8 mouse cellular contexts compared by ENCODE assay signal in the genomic region with DNA sequence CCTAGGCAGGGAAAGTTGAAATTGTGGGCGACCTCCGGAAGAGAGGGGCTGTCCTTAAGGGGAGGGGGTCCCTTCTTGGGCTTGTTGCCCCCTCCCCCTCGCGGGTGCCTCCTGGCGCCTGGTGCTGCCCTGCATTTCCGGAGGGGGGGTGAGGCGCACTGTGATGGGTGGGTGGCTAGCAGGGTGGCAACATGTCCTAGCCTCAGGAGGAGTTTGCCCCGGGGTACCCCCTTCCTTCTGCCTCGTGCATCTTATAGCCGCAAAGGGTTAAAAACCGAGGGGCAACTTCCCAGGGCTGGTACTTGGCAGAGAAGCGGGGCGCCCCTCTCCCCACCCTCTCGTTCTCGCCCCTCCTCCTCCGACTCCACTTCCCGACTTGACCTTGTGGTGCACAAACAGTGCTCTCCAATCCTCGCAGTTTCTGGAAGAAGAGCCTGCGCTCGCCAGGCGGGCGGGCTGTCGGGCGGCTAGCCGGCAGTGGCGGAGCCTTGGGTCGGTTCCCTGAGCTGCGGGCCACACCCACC. TPM values are rescaled to one million over a fixed set of nuclear protein-coding genes. Genes with fewer than 3 reads are reported as not detected.
DNase-seq lines count a peak whose midpoint lies in the region; ATAC-seq and TF ChIP-seq lines count a peak whose summit lies in the region.

No protein-coding gene starts in this region.

- peak overlapping the region; percentile 67 for H3K9ac ChIP-seq in heart, embryonic 15.5 days
- H3K9ac ChIP-seq in liver, embryonic 12.5 days, result peak overlapping the region; percentile 76
- H3K9ac ChIP-seq in stomach, embryonic 15.5 days, result peak overlapping the region; percentile 67

- peaks cover 24% of the 10 kb centered on the region for H3K4me1 ChIP-seq in bone marrow macrophage, adult 2 months (ENCODE audit: control insufficient read depth, insufficient read depth, low read length)
- peaks cover 24% of the 10 kb centered on the region for H3K4me1 ChIP-seq in heart, embryonic 15.5 days (replicated peaks)
- peaks cover 32% of the 10 kb centered on the region for H3K4me1 ChIP-seq in liver, embryonic 12.5 days
- H3K4me1 ChIP-seq in stomach, embryonic 15.5 days, result peaks cover 25% of the 10 kb centered on the region

- no peak for TF ChIP-seq CTCF in bone marrow macrophage, adult 2 months (IDR thresholded peaks at IDR 0.05; ENCODE audit: low read depth, low read length)

- DNase-seq in A20 (ENCODE audit: low read depth, low spot score), result peak; percentile 82
- peak; percentile 87 for DNase-seq in kidney, postnatal 14 days
- peak; percentile 64 to 66 for DNase-seq in natural killer cell, adult 2 months (ENCODE audit: low spot score in 2 of 2)

- peak overlapping the region; percentile 96 for H3K27ac ChIP-seq in bone marrow macrophage, adult 2 months (ENCODE audit: insufficient read depth, low read depth, low read length)
- H3K27ac ChIP-seq in heart, embryonic 15.5 days, result peak overlapping the region; percentile 83
- peak overlapping the region; percentile 22; the same call in 1 of the 2 replicates for H3K27ac ChIP-seq in liver, embryonic 12.5 days
- peak overlapping the region; percentile 96 for H3K27ac ChIP-seq in stomach, embryonic 15.5 days

- peak overlapping the region; percentile 99 for H3K4me2 ChIP-seq in heart, embryonic 15.5 days
- H3K4me2 ChIP-seq in liver, embryonic 12.5 days, result peak overlapping the region; percentile 98
- H3K4me2 ChIP-seq in stomach, embryonic 15.5 days, result peak overlapping the region; percentile 97

- H3K27me3 ChIP-seq in heart, embryonic 15.5 days, result no peaks in the 10 kb centered on the region
- peaks cover 76% of the 10 kb centered on the region for H3K27me3 ChIP-seq in liver, embryonic 12.5 days (replicated peaks)
- H3K27me3 ChIP-seq in stomach, embryonic 15.5 days (replicated peaks), result no peaks in the 10 kb centered on the region

- H3K4me3 ChIP-seq in bone marrow macrophage, adult 2 months (ENCODE audit: insufficient read depth, low read length), result peak overlapping the region; percentile 68
- peak overlapping the region; percentile 77 for H3K4me3 ChIP-seq in heart, embryonic 15.5 days
- H3K4me3 ChIP-seq in liver, embryonic 12.5 days, result peak overlapping the region; percentile 76
- H3K4me3 ChIP-seq in stomach, embryonic 15.5 days (replicated peaks), result peak overlapping the region; percentile 80

- H3K9me3 ChIP-seq in heart, embryonic 15.5 days (replicated peaks), result no peaks in the 10 kb centered on the region
- no peaks in the 10 kb centered on the region for H3K9me3 ChIP-seq in liver, embryonic 12.5 days (replicated peaks)
- H3K9me3 ChIP-seq in stomach, embryonic 15.5 days, result no peaks in the 10 kb centered on the region

- peak; percentile 46 for ATAC-seq in erythroid progenitor cell, adult 5-6 weeks (replicated peaks; ENCODE audit: low FRiP score, poor library complexity, severe bottlenecking)
- ATAC-seq in heart, embryonic 15.5 days (replicated peaks; ENCODE audit: insufficient number of reproducible peaks, insufficient read depth, low FRiP score, low read depth), result 0 out of 2 replicates have a peak, but pooled peaks have one; percentile 11
- ATAC-seq in liver, embryonic 12.5 days, result no peak
- ATAC-seq in stomach, embryonic 15.5 days (ENCODE audit: insufficient read depth, low FRiP score, low read depth), result peak; percentile 5; the same call in 1 of the 2 replicates

- no peak for TF ChIP-seq POLR2A in bone marrow macrophage, adult 2 months (IDR thresholded peaks at IDR 0.05; ENCODE audit: borderline replicate concordance, low read depth, low read length)

- H3K36me3 ChIP-seq in heart, embryonic 15.5 days, result no peaks in the 10 kb centered on the region
- no peaks in the 10 kb centered on the region for H3K36me3 ChIP-seq in liver, embryonic 12.5 days
- H3K36me3 ChIP-seq in stomach, embryonic 15.5 days, result no peaks in the 10 kb centered on the region

- WGBS in heart, embryonic 15.5 days, result under 1% methylated on average over 26 of the region's 28 CpGs
- WGBS in liver, embryonic 12.5 days (ENCODE audit: insufficient replicate concordance), result 3% methylated on average over 28 of the region's 28 CpGs
- under 1% methylated on average over 25 of the region's 28 CpGs for WGBS in stomach, embryonic 15.5 days

RNA-seq across cellular contexts. Expression of a gene that starts 1.1 kb away (rescaled TPM):
- 13.4 and 14.6 TPM in 2 replicates for polyA plus RNA-seq in bone marrow macrophage, adult 2 months (2012; ENCODE audit: insufficient read depth, insufficient read length, missing spikeins)
- 4.3 and 4.6 TPM in 2 replicates for total RNA-seq in erythroid progenitor cell, adult 5-6 weeks (2015; ENCODE audit: low replicate concordance)
- total RNA-seq in erythroid progenitor cell, adult 5-6 weeks (2017; ENCODE audit: low replicate concordance), result 5.6 and 5.9 TPM in 2 replicates
- 0.82 and 1.5 TPM in 2 replicates for polyA plus RNA-seq in heart, embryonic 15.5 days (2015; fragmentation: Nextera tagmentation; extraction: Ambion mirVana)
- polyA plus RNA-seq in liver, embryonic 12.5 days (2016; fragmentation: Nextera tagmentation; extraction: Ambion mirVana), result 0.92 and 0.95 TPM in 2 replicates
- 1.4 and 1.5 TPM in 2 replicates for polyA plus RNA-seq in stomach, embryonic 15.5 days (2015; fragmentation: Nextera tagmentation; extraction: Ambion mirVana)

Comparison
In these comparisons a context has a peak if more than half of its experiments do, and no peak if none do; other contexts are left out.
1. H3K27ac ChIP-seq: peak in every context shown above with its lines; median percentile 96 in bone marrow macrophage, adult 2 months; 96 in stomach, embryonic 15.5 days; 83 in heart, embryonic 15.5 days; 22 in liver, embryonic 12.5 days.